Mouse (Mus musculus) thymus, postnatal 36 days (tissue): Measurements from ENCODE around the gene Ikzf2.

ENCODE experiments used
- DNase-seq, 2 experiments: peaks; one replicate each; pipeline ENCODE4 v3.0.0; 2022; ENCODE audit warnings: mixed read lengths in 2 of 2

The Ikzf2 gene

DNA sequence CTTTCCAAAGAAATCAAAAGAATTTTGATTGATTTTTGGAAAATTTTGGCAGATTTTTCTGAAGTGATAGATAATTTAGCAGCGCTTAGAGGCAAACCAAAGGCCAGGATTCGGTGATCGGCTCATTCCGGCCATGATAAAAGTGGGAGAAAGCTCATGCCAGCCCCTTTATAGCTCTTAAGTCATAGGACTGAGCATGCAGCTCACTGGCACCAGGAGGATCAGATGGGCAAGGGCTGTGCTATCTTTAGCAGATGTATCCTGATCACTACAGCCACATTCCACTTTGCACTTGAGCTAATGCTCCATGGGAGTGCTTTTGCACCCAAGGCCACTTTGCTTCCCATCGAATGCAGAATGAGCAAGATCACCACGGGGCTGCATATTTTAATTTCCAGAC, 181.0 kb downstream of the Ikzf2 start:
- no peak for DNase-seq

DNA sequence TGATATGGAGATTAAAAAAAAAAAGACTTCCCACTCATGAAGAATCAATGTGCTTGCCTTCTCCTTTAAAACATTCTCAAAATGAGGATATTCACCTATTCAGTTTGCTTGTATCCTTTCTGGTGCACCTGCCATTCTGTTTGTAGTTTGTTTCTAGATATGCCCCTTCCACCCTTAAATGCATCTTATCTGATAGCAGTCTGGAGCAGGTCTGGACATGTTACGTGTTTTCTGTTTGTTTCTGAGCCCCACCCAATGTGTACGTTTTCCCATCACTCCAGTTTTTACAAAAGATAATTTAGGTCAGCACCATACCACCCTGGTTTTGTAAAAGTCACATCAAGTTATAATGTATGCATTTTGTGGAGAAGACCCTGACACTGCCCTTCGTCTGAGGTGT, 186.7 kb downstream of the Ikzf2 start:
- DNase-seq = no peak

DNA sequence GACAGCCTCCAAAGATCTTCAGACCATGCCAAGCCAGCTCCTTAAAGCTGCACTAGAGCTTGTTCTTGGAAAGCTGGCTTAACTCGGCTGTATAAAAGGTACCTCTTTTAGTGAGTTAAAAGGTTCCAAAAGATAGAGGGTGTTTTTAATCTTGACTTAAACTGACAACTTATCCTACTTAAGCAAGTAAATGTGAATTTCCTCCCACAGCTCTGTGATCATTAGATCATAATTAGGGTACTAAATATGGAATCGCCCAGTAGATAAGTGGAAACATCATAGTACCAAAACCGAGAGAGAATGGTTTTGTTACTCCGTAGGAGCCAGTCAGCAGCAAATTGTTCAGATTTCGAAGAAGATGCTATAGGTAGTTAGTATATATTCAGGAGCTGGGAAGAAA, 187.4 kb downstream of the Ikzf2 start:
- no peak for DNase-seq

DNA sequence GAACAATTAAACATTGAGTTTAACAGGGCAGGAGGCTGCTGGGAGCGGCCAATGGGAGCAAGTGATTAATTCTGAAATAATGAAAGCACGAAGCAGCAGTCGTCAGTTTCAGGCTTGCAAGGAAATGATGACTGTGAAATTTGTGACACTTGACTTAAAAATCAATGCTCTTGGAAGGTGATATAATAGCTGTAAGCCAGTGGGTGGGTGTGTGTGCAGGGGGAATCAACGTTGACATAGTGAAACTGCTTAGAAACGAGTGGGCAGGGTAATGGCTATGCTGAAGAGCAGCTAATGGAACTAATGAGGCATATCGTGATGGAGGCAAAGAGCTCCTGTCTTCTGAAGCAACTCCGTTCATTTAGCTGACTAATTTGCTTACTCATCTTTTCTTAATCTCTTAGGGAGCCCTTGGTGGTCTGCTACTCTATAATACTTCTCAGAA, 188.2 kb downstream of the Ikzf2 start:
- DNase-seq = no peak

DNA sequence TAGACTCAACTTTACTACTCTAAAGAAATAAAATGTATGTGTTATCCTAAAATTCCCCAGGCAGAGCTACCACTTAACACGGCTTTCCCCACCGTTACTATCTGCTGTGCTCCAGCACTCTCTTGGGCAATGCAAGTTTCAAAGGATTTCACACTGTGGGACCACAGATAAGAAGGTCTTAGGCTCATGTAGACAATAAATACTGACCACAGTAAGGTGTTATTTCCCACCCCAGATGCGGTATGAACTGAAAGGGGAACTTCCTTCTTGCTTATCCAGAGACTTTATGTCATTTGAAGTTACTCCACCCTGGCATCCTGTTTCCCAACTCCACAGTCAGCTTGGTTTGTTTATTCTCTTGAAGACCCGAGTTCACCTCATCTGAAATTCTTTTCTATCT, 191.0 kb downstream of the Ikzf2 start:
- no peak for DNase-seq

DNA sequence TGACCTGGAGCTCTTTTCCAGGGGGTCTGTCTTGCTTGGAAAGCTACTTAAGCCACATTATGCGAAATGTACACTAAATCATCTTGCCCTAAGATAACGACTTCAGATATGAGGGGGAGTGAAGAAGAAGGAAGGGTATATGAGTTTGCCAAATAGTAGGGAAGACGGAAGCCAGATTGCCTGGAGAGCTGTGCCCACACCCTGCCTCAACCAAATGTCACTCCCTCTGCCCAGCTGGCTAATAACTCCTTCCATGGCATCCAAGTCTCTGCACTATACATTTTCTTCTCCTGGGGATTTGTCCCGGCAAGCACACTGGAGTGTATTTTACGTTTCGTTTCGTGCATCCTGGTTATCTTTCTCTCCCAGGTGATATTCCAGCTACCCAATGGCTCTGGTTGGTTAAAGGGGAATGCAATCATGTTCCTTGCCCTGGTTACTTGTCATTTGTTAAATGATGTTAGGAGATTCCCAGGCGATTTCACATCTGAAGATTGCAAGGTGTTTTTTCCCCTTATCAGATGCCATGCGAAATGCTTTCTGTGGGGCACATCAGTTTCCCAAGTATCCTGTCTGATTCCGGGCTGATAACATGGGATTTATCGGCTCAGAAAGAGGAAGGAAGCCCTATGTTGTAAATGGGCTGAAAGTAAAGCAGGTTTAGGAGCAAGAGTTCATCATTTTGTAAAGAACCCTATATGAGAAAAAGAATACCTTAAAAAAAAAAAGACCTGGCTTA, 193.6 kb downstream of the Ikzf2 start:
- no peak for DNase-seq

DNA sequence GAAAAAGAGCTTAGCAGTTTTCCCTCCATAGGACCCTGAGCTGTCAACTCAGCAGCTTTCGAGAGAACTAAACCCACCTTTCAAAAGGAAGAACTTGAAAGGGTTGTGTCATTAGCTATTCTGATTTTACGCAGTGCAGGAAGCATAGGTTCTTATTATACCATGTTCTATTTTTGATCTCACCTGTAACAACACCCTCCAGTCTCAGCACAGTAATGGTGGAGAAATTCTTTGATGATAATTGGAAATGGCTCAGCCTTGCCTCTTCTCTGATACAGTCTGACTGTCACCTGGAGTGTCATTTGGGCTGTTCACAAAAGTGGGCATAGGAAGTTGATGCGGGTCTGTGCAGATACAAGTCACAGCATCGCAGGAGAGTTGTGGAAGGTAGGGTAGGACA, 195.0 kb downstream of the Ikzf2 start:
- no peak for DNase-seq

DNA sequence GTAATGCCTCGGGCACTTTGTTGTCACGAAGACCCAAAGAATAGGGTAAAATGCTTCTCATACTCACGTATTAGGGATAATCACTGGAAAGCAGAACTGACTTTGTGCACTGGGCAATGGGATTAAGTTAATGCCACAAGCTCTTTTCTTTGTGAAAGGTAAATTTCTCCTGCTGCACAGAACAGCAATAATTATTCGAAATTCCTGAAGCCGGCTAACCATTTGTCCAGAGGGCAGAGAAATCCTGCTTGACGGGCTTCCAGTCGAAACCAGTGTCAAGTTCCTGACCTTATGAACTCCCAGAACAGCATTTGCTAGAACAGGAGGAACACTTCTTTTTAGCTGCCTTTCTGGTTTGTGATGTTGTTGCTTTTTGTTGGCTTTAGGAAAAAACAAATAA, 198.0 kb downstream of the Ikzf2 start:
- no peak for DNase-seq

DNA sequence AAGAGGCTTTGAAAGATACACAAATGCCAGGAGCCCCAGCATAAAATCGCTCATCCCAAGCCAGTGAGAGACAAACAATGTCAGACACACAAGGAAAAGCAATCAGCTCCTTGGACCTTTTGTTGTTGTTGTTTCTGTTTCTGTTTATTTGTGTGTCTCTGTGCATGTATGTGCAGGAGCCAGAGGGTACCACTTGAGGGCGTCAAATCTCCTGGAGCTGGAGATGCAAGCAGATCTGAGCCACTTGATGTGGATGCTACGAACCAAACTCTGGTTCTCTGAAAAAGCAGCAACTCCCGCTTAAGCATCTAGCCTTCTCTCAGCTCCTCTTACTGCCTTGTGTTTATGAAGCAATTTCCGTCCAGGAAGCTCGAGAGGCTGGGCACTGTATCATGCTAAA, 198.4 kb downstream of the Ikzf2 start:
- DNase-seq = no peak
